Mouse (Mus musculus): ENCODE measurements around the gene Traf7. TPM values are rescaled to one million over a fixed set of nuclear protein-coding genes. Genes with fewer than 3 reads are reported as not detected.
A peak's percentile ranks its signal among the peaks of the same experiment; 100 is the strongest.

Gene Traf7
- polyA plus RNA-seq, 1 experiment, result 223 TPM

GRCm38 (mm10) chr17:24545247-24545646, 17.5 kb upstream of the Traf7 start:
- DNase-seq (ENCODE audit: low spot score), result no peak

GRCm38 (mm10) chr17:24544613-24545012, 16.9 kb upstream of the Traf7 start:
- no peak for DNase-seq (ENCODE audit: low spot score)

GRCm38 (mm10) chr17:24540375-24540774, 12.6 kb upstream of the Traf7 start:
- no peak for DNase-seq (ENCODE audit: low spot score)

- DNase-seq (ENCODE audit: low spot score), result no peak
Measured at GRCm38 (mm10) chr17:24538950-24539349, 11.2 kb upstream of the Traf7 start.

- no peak for DNase-seq (ENCODE audit: low spot score)
Measured at GRCm38 (mm10) chr17:24537536-24537935, 9.8 kb upstream of the Traf7 start.

GRCm38 (mm10) chr17:24535300-24535699, 7.6 kb upstream of the Traf7 start:
- DNase-seq (ENCODE audit: low spot score), result no peak

- no peak for DNase-seq (ENCODE audit: low spot score)
Measured at GRCm38 (mm10) chr17:24534160-24534718, 6.5 kb upstream of the Traf7 start, which contains the start of gene Rab26. TSS of gene Rab26 (minus strand) at chr17:24534210.

GRCm38 (mm10) chr17:24533099-24533992, 5.6 kb upstream of the Traf7 start:
- peak; percentile 61 for DNase-seq (ENCODE audit: low spot score)

- DNase-seq (ENCODE audit: low spot score), result no peak
Measured at GRCm38 (mm10) chr17:24532045-24532444, 4.3 kb upstream of the Traf7 start.

GRCm38 (mm10) chr17:24531064-24531463, 3.3 kb upstream of the Traf7 start:
- no peak for DNase-seq (ENCODE audit: low spot score)

- DNase-seq (ENCODE audit: low spot score), result no peak
Measured at GRCm38 (mm10) chr17:24530361-24531050, 2.8 kb upstream of the Traf7 start.

- no peak for DNase-seq (ENCODE audit: low spot score)
Measured at GRCm38 (mm10) chr17:24529883-24530282, 2.1 kb upstream of the Traf7 start.

GRCm38 (mm10) chr17:24529007-24529451, 1.3 kb upstream of the Traf7 start:
- no peak for DNase-seq (ENCODE audit: low spot score)

GRCm38 (mm10) chr17:24528560-24528918, 801 bp upstream of the Traf7 start:
- DNase-seq (ENCODE audit: low spot score), result no peak

GRCm38 (mm10) chr17:24527315-24527714, 423 bp downstream of the Traf7 start:
- DNase-seq (ENCODE audit: low spot score), result no peak

- DNase-seq (ENCODE audit: low spot score), result no peak
Measured at GRCm38 (mm10) chr17:24524734-24525133, 3.0 kb downstream of the Traf7 start.

GRCm38 (mm10) chr17:24520450-24520849, 7.3 kb downstream of the Traf7 start:
- DNase-seq (ENCODE audit: low spot score), result no peak

GRCm38 (mm10) chr17:24514270-24515257, 13.2 kb downstream of the Traf7 start:
- DNase-seq (ENCODE audit: low spot score), result no peak

GRCm38 (mm10) chr17:24513609-24514008, 14.1 kb downstream of the Traf7 start:
- no peak for DNase-seq (ENCODE audit: low spot score)

GRCm38 (mm10) chr17:24507806-24508460, 19.8 kb downstream of the Traf7 start:
- DNase-seq (ENCODE audit: low spot score), result no peak
